Mouse (Mus musculus) CH12.LX (cell line): Measurements from ENCODE around the gene Lifr. TPM values are rescaled to one million over a fixed set of nuclear protein-coding genes. Genes with fewer than 3 reads are reported as not detected.

ENCODE experiments used
- DNase-seq: peaks from one replicate; pipeline ENCODE4 v3.0.0-alpha.2; 2013; ENCODE audit errors: extremely low read depth
- H3K27ac ChIP-seq: 2 replicates; pipeline ENCODE4 v1.5.1; 2012; ENCODE audit warnings: low read depth, mild to moderate bottlenecking, control low read depth, moderate library complexity; ENCODE audit not compliant: insufficient read depth
- H3K27me3 ChIP-seq: replicated peaks from 2 replicates; pipeline ENCODE3; 2012; ENCODE audit warnings: inconsistent platforms
- H3K36me3 ChIP-seq, 2 experiments: replicated peaks in 1 of 2; 2 replicates each; pipeline versions ENCODE3 to v1.6.1; 2012; ENCODE audit warnings: inconsistent platforms in 1 of 2, low read length in 1 of 2, mild to moderate bottlenecking in 1 of 2, mixed read lengths in 1 of 2, moderate library complexity in 1 of 2; ENCODE audit not compliant: control insufficient read depth in 1 of 2, insufficient read depth in 1 of 2
- H3K4me1 ChIP-seq, 2 experiments: 2 replicates each; pipeline ENCODE4 v1.6.1; 2012; ENCODE audit warnings: inconsistent platforms in 1 of 2, moderate library complexity in 1 of 2; ENCODE audit not compliant: insufficient read depth in 2 of 2, control insufficient read depth in 1 of 2
- H3K4me2 ChIP-seq: 2 replicates; pipeline ENCODE4 v1.6.1; 2012; ENCODE audit warnings: low read depth, mild to moderate bottlenecking, control low read depth; ENCODE audit not compliant: poor library complexity, insufficient read depth, severe bottlenecking
- H3K4me3 ChIP-seq, 3 experiments: fragments of 150-350 bp in 1 of 3; sonication (generic) in 1 of 3; replicated peaks in 1 of 3; 2 replicates each; pipeline versions ENCODE3 to v1.5.1; 2011 to 2012; ENCODE audit warnings: low read depth in 2 of 3, low read length in 2 of 3, mild to moderate bottlenecking in 2 of 3, moderate library complexity in 2 of 3, control low read depth in 1 of 3, improper control_type of control experiment in 1 of 3, inconsistent platforms in 1 of 3, mixed read lengths in 1 of 3; ENCODE audit not compliant: poor library complexity in 1 of 3
- H3K79me2 ChIP-seq: replicated peaks from 2 replicates; pipeline ENCODE4 v1.6.1; 2012; ENCODE audit warnings: mild to moderate bottlenecking, moderate library complexity; ENCODE audit not compliant: control insufficient read depth, poor library complexity, insufficient read depth, severe bottlenecking; ENCODE audit errors: extremely low read depth
- H3K9ac ChIP-seq: 2 replicates; pipeline ENCODE4 v1.6.1; 2012; ENCODE audit warnings: low read depth, mild to moderate bottlenecking, control low read depth, moderate library complexity; ENCODE audit not compliant: insufficient read depth
- H3K9me3 ChIP-seq: replicated peaks from 2 replicates; pipeline ENCODE3; 2012; ENCODE audit warnings: low read length, inconsistent platforms, mixed read lengths
- BHLHE40 ChIP-seq: IDR thresholded peaks from 2 replicates; pipeline ENCODE4 v1.6.1; 2011; ENCODE audit warnings: mild to moderate bottlenecking, low read depth, low read length, improper control_type of control experiment
- CHD1 ChIP-seq: IDR thresholded peaks from 2 replicates; pipeline ENCODE4 v1.6.1; 2012; ENCODE audit warnings: low read depth, low read length, improper control_type of control experiment, inconsistent platforms
- E2F4 ChIP-seq: IDR thresholded peaks from 2 replicates; pipeline ENCODE4 v1.6.1; 2011; ENCODE audit warnings: low read depth, low read length, improper control_type of control experiment; ENCODE audit not compliant: insufficient replicate concordance
- EP300 ChIP-seq: IDR thresholded peaks from 2 replicates; pipeline ENCODE4 v1.6.1; 2011; ENCODE audit warnings: low read length, improper control_type of control experiment
- ETS1 ChIP-seq: conservative IDR thresholded peaks from 2 replicates; pipeline ENCODE4 v1.6.1; 2012; ENCODE audit warnings: low read depth, mild to moderate bottlenecking, inconsistent platforms, low read length, improper control_type of control experiment, moderate library complexity
- GABPA ChIP-seq: IDR thresholded peaks from 2 replicates; pipeline ENCODE4 v1.6.1; 2012; ENCODE audit warnings: low read depth, low read length, improper control_type of control experiment, inconsistent platforms; ENCODE audit not compliant: insufficient replicate concordance
- HCFC1 ChIP-seq: IDR thresholded peaks from 2 replicates; pipeline ENCODE4 v1.6.1; 2012; ENCODE audit warnings: low read depth, mild to moderate bottlenecking, inconsistent platforms, low read length, improper control_type of control experiment
- IRF4 ChIP-seq: IDR thresholded peaks from 2 replicates; pipeline ENCODE4 v1.6.1; 2014; ENCODE audit warnings: low read depth, mild to moderate bottlenecking, inconsistent platforms, low read length, improper control_type of control experiment
- JUN ChIP-seq: IDR thresholded peaks from 2 replicates; pipeline ENCODE4 v1.6.1; 2011; ENCODE audit warnings: low read depth, mild to moderate bottlenecking, low read length, improper control_type of control experiment, moderate library complexity; ENCODE audit not compliant: insufficient read depth
- JUND ChIP-seq: conservative IDR thresholded peaks from 2 replicates; pipeline ENCODE4 v1.6.1; 2011; ENCODE audit warnings: low read depth, low read length, improper control_type of control experiment
- KAT2A ChIP-seq: IDR thresholded peaks from 2 replicates; pipeline ENCODE4 v1.6.1; 2012; ENCODE audit warnings: low read length, improper control_type of control experiment, inconsistent platforms; ENCODE audit not compliant: insufficient replicate concordance
- MAX ChIP-seq: IDR thresholded peaks from 2 replicates; pipeline ENCODE4 v1.6.1; 2011; ENCODE audit warnings: low read length, improper control_type of control experiment
- MEF2A ChIP-seq: IDR thresholded peaks from 2 replicates; pipeline ENCODE4 v1.6.1; 2014; ENCODE audit warnings: low read depth, mild to moderate bottlenecking, inconsistent platforms, low read length, improper control_type of control experiment, borderline replicate concordance
- MXI1 ChIP-seq: IDR thresholded peaks from 2 replicates; pipeline ENCODE4 v1.6.1; 2011; ENCODE audit warnings: mild to moderate bottlenecking, low read depth, low read length, improper control_type of control experiment
- MYC ChIP-seq: IDR thresholded peaks from 2 replicates; pipeline ENCODE4 v1.6.1; 2011; ENCODE audit warnings: low read depth, mild to moderate bottlenecking, improper control_type of control experiment, low read length
- NRF1 ChIP-seq: IDR thresholded peaks from 2 replicates; pipeline ENCODE4 v1.6.1; 2014; ENCODE audit warnings: low read depth, mild to moderate bottlenecking, inconsistent platforms, low read length, improper control_type of control experiment, moderate library complexity
- PAX5 ChIP-seq: IDR thresholded peaks from 2 replicates; pipeline ENCODE4 v1.6.1; 2012; ENCODE audit warnings: low read length, inconsistent platforms, mixed read lengths
- POLR2AphosphoS2 ChIP-seq: IDR thresholded peaks from 2 replicates; pipeline ENCODE4 v1.6.1; 2011; ENCODE audit warnings: low read depth, low read length, improper control_type of control experiment
- RAD21 ChIP-seq: IDR thresholded peaks from 2 replicates; pipeline ENCODE4 v1.6.1; 2011; ENCODE audit warnings: low read depth, mild to moderate bottlenecking, low read length, improper control_type of control experiment, moderate library complexity
- TBP ChIP-seq: conservative IDR thresholded peaks from 2 replicates; pipeline ENCODE4 v1.6.1; 2011; ENCODE audit warnings: low read depth, low read length, improper control_type of control experiment
- UBTF ChIP-seq: IDR thresholded peaks from 2 replicates; pipeline ENCODE4 v1.6.1; 2012; ENCODE audit warnings: low read depth, mild to moderate bottlenecking, inconsistent platforms, low read length, improper control_type of control experiment, moderate library complexity
- USF1 ChIP-seq: IDR thresholded peaks from 2 replicates; pipeline ENCODE4 v1.6.1; 2014; ENCODE audit warnings: low read depth, mild to moderate bottlenecking, inconsistent platforms, low read length, improper control_type of control experiment
- USF2 ChIP-seq: conservative IDR thresholded peaks from 2 replicates; pipeline ENCODE4 v1.6.1; 2011; ENCODE audit warnings: low read depth, low read length, improper control_type of control experiment
- ZKSCAN1 ChIP-seq: IDR thresholded peaks from 2 replicates; pipeline ENCODE4 v1.6.1; 2012; ENCODE audit warnings: low read depth, inconsistent platforms, low read length, improper control_type of control experiment, borderline replicate concordance
- ZMIZ1 ChIP-seq: IDR thresholded peaks from 2 replicates; pipeline ENCODE4 v1.6.1; 2012; ENCODE audit warnings: low read depth, mild to moderate bottlenecking, inconsistent platforms, low read length, improper control_type of control experiment
- dilution Hi-C: fragments of 300-500 bp; cut with MboI; formaldehyde crosslinking; loops from 2 replicates; pipeline ENCODE4 v1.14.3; 2020; ENCODE audit warnings: low sequenced_read_pairs; ENCODE audit not compliant: extremely low pct_unique_long_range_greater_than_20kb, extremely low pct_ligation_motif_present
- in situ Hi-C: fragments of 300-500 bp; cut with MboI; formaldehyde crosslinking; loops from 3 replicates; pipeline ENCODE4 v1.14.3; 2019; ENCODE audit warnings: low sequenced_read_pairs, low pct_ligation_motif_present, low pct_unique_long_range_greater_than_20kb, mixed read lengths
- polyA plus RNA-seq: library from polyadenylated mRNA; unstranded; fragments of >175 nt; gene quantifications from 2 replicates; pipeline ENCODE4 v1.2.1, GENCODE M21; 2012; ENCODE audit warnings: low read depth; ENCODE audit not compliant: insufficient read length
- total RNA-seq, 2 experiments: library from RNA; depleted of rRNA; stranded (reverse); fragments of 300-350 nt in 1 of 2; fragments of >200 nt in 1 of 2; gene quantifications; 2 replicates each; pipeline ENCODE4 v1.2.3; 2012 to 2014

The Lifr gene
- total and polyA plus RNA-seq, 3 experiments = 0.03 TPM; not detected in 2

GRCm38 (mm10) chr15:7138471-7138870 lies 48.1 kb downstream of the Lifr start:
- dilution Hi-C loops = no loop called here
- Histone ChIP-seq H3K9ac (no peak overlapping the region), H3K4me1 (no peaks in the 10 kb centered on the region), H3K79me2 (no peaks in the 10 kb centered on the region), H3K4me3 (no peak overlapping the region), H3K36me3 (no peaks in the 10 kb centered on the region), H3K27me3 (peaks cover 43% of the 10 kb centered on the region), H3K27ac (no peak overlapping the region), H3K4me2 (no peak overlapping the region), H3K9me3 (no peaks in the 10 kb centered on the region)
- in situ Hi-C loops = no loop called here
- TF ChIP-seq USF2 = no peak
- no peak for TF ChIP-seq KAT2A
- no peak for TF ChIP-seq E2F4
- no peak for TF ChIP-seq NRF1
- TF ChIP-seq CHD1 = no peak
- TF ChIP-seq MAX = no peak
- no peak for TF ChIP-seq ETS1
- no peak for TF ChIP-seq JUN
- no peak for TF ChIP-seq EP300
- TF ChIP-seq ZKSCAN1 = no peak
- no peak for TF ChIP-seq USF1
- TF ChIP-seq RAD21 = no peak
- TF ChIP-seq ZMIZ1 = no peak
- no peak for TF ChIP-seq MEF2A
- DNase-seq = no peak

- Histone ChIP-seq H3K27me3 (peaks cover 55% of the 10 kb centered on the region), H3K9ac (no peak overlapping the region), H3K4me1 (no peaks in the 10 kb centered on the region), H3K36me3 (no peaks in the 10 kb centered on the region), H3K79me2 (no peaks in the 10 kb centered on the region), H3K4me2 (no peak overlapping the region), H3K9me3 (no peaks in the 10 kb centered on the region), H3K27ac (no peak overlapping the region), H3K4me3 (no peak overlapping the region)
- in situ Hi-C loops = no loop called here
- TF ChIP-seq EP300 (no peak), JUN (no peak), BHLHE40 (no peak), TBP (no peak), UBTF (no peak), IRF4 (no peak), NRF1 (no peak), HCFC1 (no peak), POLR2AphosphoS2 (no peak), USF2 (no peak), MXI1 (no peak), MAX (no peak), JUND (no peak), ETS1 (no peak), USF1 (no peak), ZMIZ1 (no peak), MYC (no peak), CHD1 (no peak), PAX5 (no peak), GABPA (no peak)
- dilution Hi-C loops = no loop called here
- DNase-seq = no peak
These were observed 49.9 kb downstream of the Lifr start for GRCm38 (mm10) chr15:7140322-7140721.
